1 mouse cellular context compared by ENCODE assay signal in genomic region chr5:3358687-3359520, GRCm38 (mm10).
A peak's percentile ranks its signal among the peaks of the same experiment; 100 is the strongest.
TF ChIP-seq lines count a peak whose summit lies in the region.

No protein-coding gene starts in this region.

TF ChIP-seq in CH12.LX, 34 proteins besides CTCF, POLR2A, EP300 and RAD21 (continued from another document):
- 0 out of 2 replicates have a peak, but pooled peaks have one; percentile 24 for TF ChIP-seq TBP (conservative IDR thresholded peaks at IDR 0.05; ENCODE audit: low read depth, low read length)
- TF ChIP-seq USF1 (IDR thresholded peaks at IDR 0.05; ENCODE audit: low read depth, low read length): no peak
- peak; percentile 83 for TF ChIP-seq ELF1 (IDR thresholded peaks at IDR 0.05; ENCODE audit: low read depth, low read length)
- TF ChIP-seq MAX (IDR thresholded peaks at IDR 0.05; ENCODE audit: low read length): no peak
- TF ChIP-seq JUND (conservative IDR thresholded peaks at IDR 0.05; ENCODE audit: low read depth, low read length): peak; percentile 61; the same call in 1 of the 2 replicates
- peak; percentile 52; the same call in 1 of the 2 replicates for TF ChIP-seq POLR2AphosphoS2 (IDR thresholded peaks at IDR 0.05; ENCODE audit: low read depth, low read length)
TF ChIP-seq in CH12.LX: peak in this region for 15.
